Mouse (Mus musculus) kidney, postnatal 4 days (tissue): ENCODE measurements around the gene Snrnp70.
"Not testable (repeated sequence)": the region's sequence is repeated elsewhere in the genome, so short reads cannot be mapped to it uniquely, and the experiment has no call there.

Experiments used
- DNase-seq, 2 experiments: peaks; one replicate each; pipeline ENCODE4 v3.0.0; 2021; ENCODE audit warnings: mixed read lengths in 2 of 2

Snrnp70 gene

DNA sequence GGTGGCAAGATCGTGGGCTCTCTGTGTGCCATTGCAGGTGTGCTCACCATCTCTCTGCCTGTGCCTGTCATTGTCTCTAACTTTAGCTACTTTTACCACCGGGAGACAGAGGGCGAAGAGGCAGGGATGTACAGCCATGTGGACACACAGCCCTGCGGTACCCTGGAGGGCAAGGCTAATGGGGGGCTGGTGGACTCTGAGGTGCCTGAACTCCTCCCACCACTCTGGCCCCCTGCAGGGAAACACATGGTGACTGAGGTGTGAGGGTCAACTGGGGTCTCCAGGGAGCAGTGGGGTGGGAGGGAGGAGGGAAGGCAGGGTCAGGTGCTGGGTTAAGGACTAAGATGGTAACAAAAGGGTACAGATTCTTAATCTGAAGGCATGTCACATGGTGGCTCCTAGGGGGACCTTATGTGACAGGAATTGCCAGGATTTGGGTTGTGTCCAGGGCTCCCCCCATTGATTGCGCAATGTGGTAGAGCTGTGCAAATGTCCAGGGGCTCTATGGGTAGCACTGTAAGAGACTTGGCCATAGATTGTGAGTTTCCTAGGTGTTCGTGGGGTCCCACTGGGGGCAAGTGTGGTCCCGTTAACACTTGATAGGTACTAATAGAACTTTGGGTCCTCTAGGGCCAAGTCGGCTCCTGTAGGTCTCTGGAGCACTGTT lies 14.1 kb upstream of the Snrnp70 start:
- DNase-seq = no peak

DNA sequence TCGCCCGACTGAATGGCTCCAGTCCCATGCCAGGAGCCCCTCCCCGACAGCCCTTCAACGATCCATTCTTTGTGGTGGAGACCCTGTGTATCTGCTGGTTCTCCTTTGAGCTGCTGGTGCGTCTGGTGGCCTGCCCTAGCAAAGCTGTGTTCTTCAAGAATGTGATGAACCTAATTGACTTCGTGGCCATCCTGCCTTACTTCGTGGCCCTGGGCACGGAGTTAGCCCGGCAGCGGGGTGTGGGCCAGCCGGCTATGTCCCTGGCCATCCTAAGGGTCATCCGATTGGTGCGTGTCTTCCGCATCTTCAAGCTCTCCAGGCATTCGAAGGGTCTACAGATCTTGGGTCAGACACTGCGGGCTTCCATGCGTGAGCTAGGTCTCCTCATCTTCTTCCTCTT lies 13.4 kb upstream of the Snrnp70 start:
- no peak for DNase-seq

GRCm38 (mm10) chr7:45408351-45408750 lies 12.8 kb upstream of the Snrnp70 start:
- DNase-seq = no peak

DNA sequence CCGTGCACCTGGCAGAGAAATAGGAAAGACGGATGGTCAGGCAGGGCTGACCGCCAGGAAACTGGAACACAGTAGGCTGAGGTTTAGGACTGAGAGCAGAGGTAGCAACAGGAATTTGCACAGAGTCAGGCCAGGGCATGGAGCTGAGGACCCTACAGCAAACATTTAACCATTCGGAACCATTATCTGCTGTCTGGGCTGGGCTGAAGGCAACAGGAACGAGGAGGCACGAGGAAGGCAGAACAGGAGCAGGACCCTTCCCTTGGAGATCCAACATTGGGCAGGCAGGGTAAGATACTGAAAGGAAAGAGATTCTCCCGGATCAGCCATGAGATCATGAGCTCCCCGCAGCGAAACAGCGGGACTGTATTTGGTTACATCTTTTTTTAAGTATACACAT lies 12.3 kb upstream of the Snrnp70 start:
- DNase-seq = no peak

- DNase-seq = peak; percentile 43 to 52
These were observed 10.9 kb upstream of the Snrnp70 start for GRCm38 (mm10) chr7:45406157-45407156.

DNA sequence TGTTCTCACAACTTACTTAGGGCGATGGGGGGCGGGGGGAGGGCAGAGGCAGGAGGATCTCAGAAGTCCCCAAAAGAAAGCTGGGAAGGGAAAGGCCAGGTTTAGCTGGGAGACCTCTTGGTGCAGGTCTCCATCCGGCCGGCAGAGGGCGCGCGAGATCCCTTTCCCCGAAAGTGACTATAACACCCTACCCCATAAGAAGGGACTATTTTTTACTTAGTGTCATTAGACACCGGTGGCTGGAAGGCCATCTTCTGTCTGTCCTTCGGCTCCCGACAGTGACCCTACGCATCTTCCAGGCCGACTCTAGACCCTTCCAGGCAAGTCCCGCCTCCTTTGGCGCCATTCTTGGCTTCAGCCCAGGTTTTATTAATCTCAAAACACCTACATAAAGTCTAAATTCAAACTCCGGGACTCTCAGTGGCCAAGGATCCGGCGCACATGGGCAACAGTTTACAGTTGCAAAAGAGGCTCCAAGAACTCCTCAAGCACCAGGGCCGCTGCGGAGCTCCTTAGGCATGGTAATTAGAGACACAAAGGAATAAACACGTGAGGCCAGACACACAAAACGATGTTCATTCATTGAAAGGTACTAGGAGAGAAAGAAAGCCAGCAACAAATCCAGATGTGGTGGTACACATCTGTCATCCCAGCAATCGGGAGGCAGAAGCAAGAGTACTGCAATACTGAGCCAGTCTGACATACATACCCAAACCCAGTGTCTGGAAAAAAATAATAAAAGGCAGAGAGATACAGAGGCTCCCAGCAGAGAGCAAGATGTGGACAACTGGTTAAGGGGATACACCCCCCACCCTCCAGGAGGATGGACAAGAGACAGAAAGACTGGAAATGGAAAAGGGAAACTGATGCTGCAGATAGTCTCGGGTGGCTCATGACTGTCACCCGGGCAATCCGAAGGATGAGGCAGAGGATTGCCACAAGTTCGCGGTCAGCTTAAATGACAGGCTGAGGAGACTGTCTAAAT lies 9.8 kb upstream of the Snrnp70 start, which contains the start of gene Kcna7:
Gene Kcna7 (plus strand): TSS at position 563 of the 985 bp plus-strand sequence.
- peak; percentile 87 to 88 for DNase-seq

GRCm38 (mm10) chr7:45403532-45404261 lies 8.2 kb upstream of the Snrnp70 start:
- DNase-seq = peak; percentile 85 to 87

DNA sequence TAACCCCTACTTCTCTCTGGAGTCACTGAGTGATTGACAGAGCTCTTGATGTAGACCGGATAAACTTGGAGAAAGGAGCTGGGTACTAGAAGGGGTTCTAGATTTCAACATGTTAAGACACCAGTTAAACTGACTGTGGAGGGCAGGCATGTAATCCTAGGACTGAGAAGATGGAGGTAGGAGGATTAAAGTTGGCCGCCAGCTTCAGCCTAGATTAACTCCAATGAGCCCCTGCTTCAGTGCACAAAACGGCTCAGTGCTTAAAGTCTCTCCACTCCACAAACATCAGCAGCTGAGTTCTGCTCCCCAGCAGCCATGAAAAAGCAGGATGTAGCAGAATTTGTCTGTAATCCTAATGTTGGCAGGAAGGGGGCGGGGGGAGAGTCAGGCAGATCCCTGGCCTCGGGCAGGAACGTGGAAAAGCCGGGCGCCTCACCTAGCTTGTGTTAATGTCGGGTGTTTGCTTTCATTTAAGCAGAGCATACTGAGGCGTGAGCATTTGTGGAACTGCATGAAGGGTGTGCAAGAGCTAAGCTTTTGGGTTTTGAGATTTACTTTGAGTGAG lies 6.1 kb upstream of the Snrnp70 start:
- DNase-seq = no peak

DNA sequence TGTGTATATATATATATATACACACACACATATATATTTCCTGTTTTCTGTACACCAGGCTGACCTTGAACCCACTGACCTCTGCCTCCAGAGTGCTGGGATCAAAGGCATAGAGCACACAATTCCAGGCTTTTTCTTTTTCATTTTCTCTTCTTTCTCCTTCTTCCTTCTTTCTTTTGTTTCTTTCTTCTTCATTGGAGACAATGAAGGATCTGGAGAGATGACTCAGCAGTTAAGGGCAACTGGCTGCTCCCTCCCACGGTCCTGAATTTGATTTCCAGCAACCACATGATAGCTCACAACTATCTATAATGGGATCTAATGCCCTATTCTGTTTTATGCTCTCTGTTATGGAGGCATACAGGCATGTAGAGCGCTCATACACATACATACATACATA lies 1.2 kb upstream of the Snrnp70 start:
- DNase-seq = no peak

- not testable (repeated sequence) for DNase-seq
These were observed 814 bp upstream of the Snrnp70 start for GRCm38 (mm10) chr7:45396337-45396775.

DNA sequence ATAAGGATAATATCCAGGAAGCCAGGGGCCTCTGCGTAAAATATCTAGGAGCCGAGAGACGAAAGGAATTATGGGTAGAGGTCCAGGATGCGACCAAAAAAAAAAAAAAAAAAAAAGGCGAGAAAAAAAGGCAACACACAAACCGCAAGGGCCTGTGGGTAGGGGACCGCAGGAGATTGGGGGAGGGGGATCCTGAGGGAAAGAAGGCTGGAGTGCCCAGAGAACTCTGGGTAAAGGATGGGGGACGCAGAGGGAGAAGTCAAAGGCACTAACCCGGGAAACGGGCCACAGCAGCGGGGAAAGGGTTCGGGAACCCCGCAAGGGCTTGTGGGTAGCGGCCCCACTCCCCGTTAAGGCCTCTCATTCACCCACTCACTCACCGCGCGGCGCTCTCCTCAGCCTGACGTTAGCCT lies 407 bp downstream of the Snrnp70 start:
- DNase-seq = no peak

DNA sequence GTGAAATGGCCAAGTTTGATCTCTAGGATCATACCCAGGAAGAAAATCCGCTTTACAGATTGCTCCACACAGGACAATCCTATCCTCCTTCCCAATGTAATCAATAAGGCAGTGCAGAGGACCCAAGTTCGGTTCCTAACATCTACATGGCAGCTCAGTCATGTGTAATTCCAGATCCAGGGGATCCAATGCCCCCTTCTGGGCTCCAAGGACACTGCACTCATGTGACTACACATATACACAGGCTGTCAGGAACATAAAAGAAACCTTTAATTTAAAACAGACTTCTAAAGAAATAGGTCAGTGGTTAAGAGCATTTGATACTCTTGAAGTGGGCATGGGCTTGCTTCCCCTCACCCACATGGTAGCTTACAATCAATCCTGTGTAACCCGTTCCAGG lies 9.5 kb downstream of the Snrnp70 start:
- DNase-seq = no peak

DNA sequence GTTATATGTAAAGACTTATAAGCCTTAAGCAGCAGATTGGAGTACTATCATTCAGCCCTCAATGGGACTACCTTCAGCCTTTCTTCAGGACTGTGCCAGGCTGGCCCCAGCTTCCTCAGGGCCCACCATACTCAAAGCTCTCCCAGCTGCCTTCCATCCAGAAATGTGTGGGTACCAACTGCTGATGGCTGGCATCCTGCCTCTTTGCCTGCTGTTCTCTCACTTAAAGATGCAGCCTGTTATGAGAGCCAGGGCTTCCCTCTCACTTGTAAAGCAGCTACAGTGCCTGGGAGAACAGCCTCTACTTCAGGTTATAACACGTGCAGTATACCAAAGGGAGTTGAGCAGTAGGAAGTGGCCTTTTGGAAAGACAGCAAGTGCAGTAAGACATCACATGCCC lies 19.5 kb downstream of the Snrnp70 start:
- no peak for DNase-seq

DNA sequence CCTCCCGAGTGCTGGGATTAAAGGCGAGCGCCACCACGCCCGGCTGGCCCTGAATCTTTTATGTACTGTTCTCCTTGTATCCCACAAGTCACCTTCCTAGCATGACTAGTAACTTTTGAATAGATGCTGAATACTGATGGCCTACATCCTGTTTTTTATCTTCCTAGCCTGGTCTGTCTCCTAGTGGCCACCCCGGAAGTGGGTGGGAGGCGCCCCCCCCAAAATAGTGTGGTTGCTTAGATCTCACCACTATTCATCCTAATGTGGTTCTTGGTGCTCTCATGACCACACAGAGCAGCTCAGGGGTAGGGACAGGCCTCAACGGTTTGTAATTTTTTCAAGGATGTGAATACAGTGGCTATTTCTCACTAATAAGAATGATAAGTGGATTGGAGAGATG lies 20.9 kb downstream of the Snrnp70 start:
- DNase-seq = no peak

- DNase-seq = no peak
These were observed 23.2 kb downstream of the Snrnp70 start for GRCm38 (mm10) chr7:45372371-45372770.

GRCm38 (mm10) chr7:45370475-45371311 lies 24.8 kb downstream of the Snrnp70 start, which contains the start of gene Lin7b:
Gene Lin7b, minus strand, starts transcription at chr7:45370583.
- peak; percentile 94 to 95 for DNase-seq

GRCm38 (mm10) chr7:45369836-45370474 lies 25.6 kb downstream of the Snrnp70 start:
- no peak for DNase-seq

DNA sequence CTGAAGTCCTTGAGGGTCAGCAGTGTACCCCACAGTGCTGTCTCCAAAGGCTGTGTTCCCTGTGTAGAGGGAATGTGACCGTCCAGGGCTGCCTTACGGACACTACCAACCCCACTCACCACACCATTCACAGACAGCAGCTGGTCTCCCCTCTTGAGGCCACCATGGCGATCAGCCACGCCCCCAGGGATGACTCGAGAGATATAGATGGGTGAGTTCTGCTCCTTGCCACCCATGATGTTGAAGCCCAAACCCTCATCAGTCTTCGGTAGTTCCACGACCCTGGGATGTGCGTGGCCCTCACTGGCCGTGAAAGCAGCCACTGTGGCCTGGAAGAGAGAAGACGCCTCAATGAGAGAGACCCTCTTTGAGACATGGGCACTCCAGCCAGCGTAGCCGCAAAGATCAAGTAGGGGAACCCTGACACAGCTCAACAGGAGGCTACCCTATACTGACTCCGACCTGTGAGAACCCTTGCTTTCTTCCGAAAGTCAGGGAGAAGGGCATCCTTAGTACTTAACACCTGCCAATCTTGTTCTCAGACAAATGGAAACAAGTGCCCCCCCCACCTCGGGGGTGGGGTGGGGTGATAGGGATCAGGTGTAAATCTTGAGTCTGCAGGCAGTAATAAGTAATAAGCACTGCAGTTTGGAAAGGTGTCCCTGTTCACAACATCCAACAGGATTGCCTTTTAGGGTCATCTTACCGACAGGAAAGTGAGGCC lies 26.4 kb downstream of the Snrnp70 start:
- no peak for DNase-seq

GRCm38 (mm10) chr7:45368178-45368577 lies 27.4 kb downstream of the Snrnp70 start:
- no peak for DNase-seq
